Mouse (Mus musculus): Measurements from ENCODE around the gene Grin2b.

Grin2b gene

GRCm38 (mm10) chr6:135700717-135701345, 472.5 kb downstream of the Grin2b start:
- in situ Hi-C loops (cut with MboI, MseI), result no loop called here

GRCm38 (mm10) chr6:135692533-135692932, 480.8 kb downstream of the Grin2b start:
- in situ Hi-C loops (cut with MboI, MseI), result no loop called here

GRCm38 (mm10) chr6:135691561-135691960, 481.8 kb downstream of the Grin2b start:
- in situ Hi-C loops (cut with MboI, MseI), result no loop called here

- in situ Hi-C loops (cut with MboI, MseI), result loop anchor here (10.0 kb wide), 1 partner anchor 443 kb away; no protein-coding TSS in a partner anchor
Observed at GRCm38 (mm10) chr6:135687926-135688325, 485.4 kb downstream of the Grin2b start.

- in situ Hi-C loops (cut with MboI, MseI), result loop anchor here (10.0 kb wide), 1 partner anchor 439 kb away; no protein-coding TSS in a partner anchor
Observed at GRCm38 (mm10) chr6:135684206-135684605, 489.1 kb downstream of the Grin2b start.

GRCm38 (mm10) chr6:135681423-135681822, 491.9 kb downstream of the Grin2b start:
- in situ Hi-C loops (cut with MboI, MseI), result loop anchor here (10.0 kb wide), 1 partner anchor 437 kb away; no protein-coding TSS in a partner anchor

GRCm38 (mm10) chr6:135680105-135680710, 493.1 kb downstream of the Grin2b start:
- in situ Hi-C loops (cut with MboI, MseI), result loop anchor here (10.0 kb wide), 1 partner anchor 435 kb away; no protein-coding TSS in a partner anchor

- in situ Hi-C loops (cut with MboI, MseI), result no loop called here
Observed at GRCm38 (mm10) chr6:135674380-135674779, 498.9 kb downstream of the Grin2b start.

- in situ Hi-C loops (cut with MboI, MseI), result no loop called here
Observed at GRCm38 (mm10) chr6:135672003-135672402, 501.3 kb downstream of the Grin2b start.
